Mouse (Mus musculus) heart, embryonic 11.5 days (tissue): ENCODE data around the gene Hoxa9. TPM values are rescaled to one million over a fixed set of nuclear protein-coding genes. Genes with fewer than 3 reads are reported as not detected.

ENCODE experiments used
- ATAC-seq: fragments of 200-750 bp; cut with Nextera tagmentation; replicated peaks from 2 replicates; pipeline ENCODE4 v1.8.0; 2017; ENCODE audit warnings: moderate library complexity; ENCODE audit not compliant: insufficient number of reproducible peaks, low FRiP score, low TSS enrichment
- H3K27ac ChIP-seq: fragments of 300-500 bp; sonication (generic); 2 replicates; pipeline ENCODE4 v1.5.1; 2014; ENCODE audit warnings: mild to moderate bottlenecking, low read depth, low read length
- H3K27me3 ChIP-seq: fragments of 300-500 bp; sonication (generic); 2 replicates; pipeline ENCODE4 v1.6.1; 2014; ENCODE audit warnings: mild to moderate bottlenecking, low read length, mixed read lengths; ENCODE audit not compliant: control insufficient read depth, insufficient read depth
- H3K36me3 ChIP-seq: fragments of 300-500 bp; sonication (generic); 2 replicates; pipeline ENCODE4 v1.6.1; 2014; ENCODE audit warnings: mild to moderate bottlenecking, low read length, moderate library complexity, mixed read lengths; ENCODE audit not compliant: control insufficient read depth, insufficient read depth
- H3K4me1 ChIP-seq: fragments of 300-500 bp; sonication (generic); 2 replicates; pipeline ENCODE4 v1.6.1; 2014; ENCODE audit warnings: low read length; ENCODE audit not compliant: control insufficient read depth, insufficient read depth
- H3K4me2 ChIP-seq: fragments of 300-500 bp; sonication (generic); 2 replicates; pipeline ENCODE4 v1.6.1; 2014; ENCODE audit warnings: mild to moderate bottlenecking, moderate library complexity
- H3K4me3 ChIP-seq: fragments of 300-500 bp; sonication (generic); 2 replicates; pipeline ENCODE4 v1.5.1; 2014; ENCODE audit warnings: low read depth, low read length
- H3K9ac ChIP-seq: fragments of 300-500 bp; sonication (generic); 2 replicates; pipeline ENCODE4 v1.6.1; 2014; ENCODE audit warnings: mild to moderate bottlenecking, low read depth, low read length, moderate library complexity
- H3K9me3 ChIP-seq: fragments of 300-500 bp; sonication (generic); replicated peaks from 2 replicates; pipeline ENCODE4 v1.6.1; 2016; ENCODE audit warnings: low read length; ENCODE audit not compliant: control insufficient read depth
- WGBS: fragments of 180-500 bp; shearing (Covaris S2); extraction: QIAGEN DNeasy Blood & Tissue Kit; methylation state at CpG from one replicate; pipeline ENCODE4 v1.1.7; 2014; ENCODE audit not compliant: insufficient replicate concordance; 5-methylcytosine and 5-hydroxymethylcytosine counted together
- polyA plus RNA-seq: library from polyadenylated mRNA; unstranded; fragments of >200 nt; fragmentation: Nextera tagmentation; extraction: Ambion mirVana; gene quantifications from 2 replicates; pipeline ENCODE4 v1.2.1, GENCODE M21; 2014

Hoxa9 gene
- polyA plus RNA-seq, 1 experiment from 2014 or later: 0.29 TPM

GRCm38 (mm10) chr6:52223939-52224760 lies 6.7 kb downstream of the Hoxa9 start:
- Histone ChIP-seq H3K4me3 (no peak overlapping the region), H3K4me2 (no peak overlapping the region), H3K9ac (no peak overlapping the region), H3K9me3 (no peaks in the 10 kb centered on the region), H3K27me3 (peaks cover 97% of the 10 kb centered on the region), H3K27ac (no peak overlapping the region), H3K4me1 (peaks cover 5% of the 10 kb centered on the region; the same call in 1 of the 2 replicates), H3K36me3 (no peaks in the 10 kb centered on the region)
- no peak for ATAC-seq
- WGBS: 3% methylated on average over 24 of the region's 24 CpGs

DNA sequence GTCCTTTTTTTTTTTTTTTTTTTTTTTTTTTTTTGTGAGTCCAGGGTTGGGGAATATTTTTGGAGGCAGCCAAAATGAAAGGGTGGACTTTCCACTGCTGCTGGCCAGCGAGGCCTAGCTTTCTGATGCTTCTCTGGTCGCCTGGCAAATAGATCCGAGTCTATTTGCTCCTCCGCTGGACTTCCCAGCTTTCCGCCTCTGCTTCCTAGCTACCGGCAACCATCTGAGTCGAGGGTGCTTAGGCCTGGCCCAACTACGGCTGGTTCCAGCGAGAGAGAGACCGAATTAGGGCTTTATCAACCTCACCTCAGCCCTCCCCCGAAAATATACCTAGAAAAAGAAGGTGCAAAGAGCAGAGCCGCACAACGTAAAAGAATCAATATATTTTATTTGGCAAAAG lies 8.2 kb downstream of the Hoxa9 start:
- H3K4me1 ChIP-seq: peaks cover 5% of the 10 kb centered on the region; the same call in 1 of the 2 replicates
- ATAC-seq: no peak
- H3K4me2 ChIP-seq: no peak overlapping the region
- H3K4me3 ChIP-seq: no peak overlapping the region
- H3K9me3 ChIP-seq: no peaks in the 10 kb centered on the region
- no peaks in the 10 kb centered on the region for H3K36me3 ChIP-seq
- peaks cover 100% of the 10 kb centered on the region for H3K27me3 ChIP-seq
- H3K9ac ChIP-seq: no peak overlapping the region
- 13% methylated on average over 13 of the region's 13 CpGs for WGBS
- H3K27ac ChIP-seq: no peak overlapping the region

DNA sequence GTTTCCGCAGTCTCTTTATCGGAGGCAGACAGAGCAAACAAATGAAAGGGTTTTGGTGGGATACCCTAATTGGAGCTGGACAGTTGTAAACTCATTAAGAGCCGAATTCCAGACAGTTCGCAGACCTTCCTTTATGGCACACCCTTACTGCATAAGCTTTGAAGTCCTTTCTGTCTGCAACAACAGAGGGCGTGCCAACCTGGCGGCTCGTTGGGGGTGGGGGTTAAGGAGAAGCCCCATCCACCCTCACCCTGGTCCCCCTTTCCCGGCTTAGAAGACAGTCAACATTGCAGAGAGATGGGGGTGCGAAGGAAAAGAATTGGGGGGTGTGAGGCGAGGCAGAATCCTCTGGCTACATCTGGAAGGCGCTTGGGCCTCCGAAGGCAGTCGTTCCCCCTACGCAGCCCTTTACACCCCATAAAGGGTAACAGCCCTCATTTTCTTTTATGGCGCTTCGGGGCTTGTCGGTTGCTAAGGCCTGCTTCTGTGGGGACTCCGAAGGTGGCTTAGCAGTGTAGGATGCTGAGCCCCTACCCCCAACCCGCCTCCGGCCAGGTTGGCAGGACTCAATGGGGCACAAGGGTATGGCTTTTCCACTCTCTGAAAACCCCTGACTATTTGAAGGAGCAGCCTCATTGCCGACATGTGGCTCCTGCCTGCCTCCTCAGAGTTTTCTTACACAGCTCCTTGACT lies 8.8 kb downstream of the Hoxa9 start:
- H3K9me3 ChIP-seq: no peaks in the 10 kb centered on the region
- H3K27me3 ChIP-seq: peaks cover 100% of the 10 kb centered on the region
- no peak overlapping the region for H3K9ac ChIP-seq
- H3K36me3 ChIP-seq: no peaks in the 10 kb centered on the region
- peak overlapping the region; percentile 57 for H3K4me3 ChIP-seq
- WGBS: 8% methylated on average over 21 of the region's 21 CpGs
- peaks cover 5% of the 10 kb centered on the region; the same call in 1 of the 2 replicates for H3K4me1 ChIP-seq
- H3K27ac ChIP-seq: no peak overlapping the region
- H3K4me2 ChIP-seq: peak overlapping the region; percentile 89
- ATAC-seq: no peak

DNA sequence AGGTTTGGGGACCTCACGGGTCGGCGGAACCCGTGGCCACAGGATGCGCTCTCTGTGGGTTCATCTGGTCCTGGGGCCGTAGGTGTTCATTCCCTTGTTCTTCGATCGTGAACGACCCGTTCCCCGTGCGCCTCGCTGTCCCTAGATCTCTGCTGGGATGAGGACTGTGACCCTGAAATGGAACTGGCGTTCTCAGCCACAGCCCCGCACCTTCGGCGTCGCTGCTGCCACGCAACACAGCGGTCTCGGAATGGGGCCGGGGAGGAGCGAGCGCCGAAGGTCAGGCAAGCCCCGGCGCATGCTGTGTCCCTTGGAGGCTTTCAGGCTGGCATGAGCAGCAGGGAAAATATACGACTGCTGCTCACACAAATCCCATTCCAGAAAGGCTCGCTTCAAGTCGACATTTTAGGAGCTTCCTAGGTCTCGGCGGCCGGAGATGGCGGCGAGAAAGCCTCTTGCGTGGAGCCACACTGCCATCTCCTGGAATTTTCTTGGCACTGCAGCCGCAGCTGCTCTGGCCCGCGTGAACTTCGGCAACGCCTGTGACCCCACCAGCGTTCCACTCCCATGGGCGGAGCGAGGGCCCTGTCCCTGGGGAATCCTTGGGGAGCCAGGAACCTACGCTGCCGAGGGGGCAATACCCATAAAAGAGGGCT lies 9.4 kb downstream of the Hoxa9 start, which contains the start of gene Hoxa7:
TSS of gene Hoxa7 (minus strand) at position 518 of the 656 bp plus-strand sequence.
- H3K4me1 ChIP-seq: peaks cover 9% of the 10 kb centered on the region; the same call in 1 of the 2 replicates
- peak within 1 kb of the TSS; percentile 89 for H3K4me2 ChIP-seq
- 0 out of 2 replicates have a peak, but pooled peaks have one; percentile 7 for ATAC-seq
- H3K36me3 ChIP-seq: no peaks in the 10 kb centered on the region
- H3K9me3 ChIP-seq: no peaks in the 10 kb centered on the region
- H3K27ac ChIP-seq: no peak within 1 kb of the TSS
- 2% methylated on average over 46 of the region's 46 CpGs for WGBS
- peaks cover 100% of the 10 kb centered on the region for H3K27me3 ChIP-seq
- H3K4me3 ChIP-seq: peak within 1 kb of the TSS; percentile 57
- no peak within 1 kb of the TSS for H3K9ac ChIP-seq

GRCm38 (mm10) chr6:52220865-52221310 lies 10.0 kb downstream of the Hoxa9 start:
- H3K4me3 ChIP-seq: peak overlapping the region; percentile 57
- ATAC-seq: no peak
- no peak overlapping the region for H3K27ac ChIP-seq
- no peaks in the 10 kb centered on the region for H3K9me3 ChIP-seq
- 6% methylated on average over 12 of the region's 12 CpGs for WGBS
- peaks cover 100% of the 10 kb centered on the region for H3K27me3 ChIP-seq
- H3K4me2 ChIP-seq: peak overlapping the region; percentile 89
- no peak overlapping the region for H3K9ac ChIP-seq
- no peaks in the 10 kb centered on the region for H3K36me3 ChIP-seq
- H3K4me1 ChIP-seq: peaks cover 7% of the 10 kb centered on the region; the same call in 1 of the 2 replicates

GRCm38 (mm10) chr6:52220003-52220864 lies 10.7 kb downstream of the Hoxa9 start:
- Histone ChIP-seq H3K4me1 (0 out of 2 replicates have a peak, but pooled peaks cover 4% of the 10 kb centered on the region), H3K27me3 (peaks cover 100% of the 10 kb centered on the region), H3K4me2 (no peak overlapping the region), H3K9me3 (no peaks in the 10 kb centered on the region), H3K36me3 (no peaks in the 10 kb centered on the region), H3K4me3 (no peak overlapping the region), H3K27ac (no peak overlapping the region), H3K9ac (no peak overlapping the region)
- ATAC-seq: no peak
- WGBS: 14% methylated on average over 32 of the region's 32 CpGs

DNA sequence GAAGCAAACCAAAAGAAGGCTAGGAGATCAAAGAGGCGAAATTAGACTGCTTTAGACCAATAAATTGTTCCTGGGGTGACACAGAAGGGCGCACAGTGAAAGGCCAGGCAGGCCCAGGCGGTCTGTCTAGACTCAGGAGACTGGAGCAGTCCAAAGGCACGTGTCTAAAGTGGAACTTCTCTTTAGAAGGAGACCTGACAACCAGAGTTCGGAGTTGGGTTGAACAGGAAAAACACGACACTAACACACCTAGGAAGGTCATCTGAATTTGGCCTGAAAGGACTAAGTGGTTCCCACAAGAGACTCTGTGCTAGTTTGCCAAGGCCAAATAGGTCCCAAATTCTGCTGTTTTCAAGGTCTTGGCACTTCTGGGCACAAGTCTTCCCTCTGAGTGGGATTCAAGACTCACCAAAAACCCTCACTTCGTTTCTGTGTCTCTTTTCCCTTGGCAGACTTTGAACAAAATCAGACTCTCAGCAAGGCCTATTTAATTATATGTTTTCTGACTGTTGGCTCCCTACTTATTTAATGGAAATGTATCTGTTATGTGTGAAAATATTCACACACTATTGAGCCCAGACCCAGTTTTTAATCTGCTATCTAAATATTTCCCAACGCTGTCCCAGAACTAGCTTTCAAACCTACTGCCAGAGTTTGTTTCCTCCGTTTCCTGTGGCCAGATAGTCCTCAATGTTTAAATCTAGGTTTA lies 11.5 kb downstream of the Hoxa9 start:
- no peak for ATAC-seq
- Histone ChIP-seq H3K9me3 (no peaks in the 10 kb centered on the region), H3K4me1 (0 out of 2 replicates have a peak, but pooled peaks cover 4% of the 10 kb centered on the region), H3K4me2 (no peak overlapping the region), H3K36me3 (no peaks in the 10 kb centered on the region), H3K9ac (no peak overlapping the region), H3K27me3 (peaks cover 100% of the 10 kb centered on the region), H3K4me3 (no peak overlapping the region), H3K27ac (no peak overlapping the region)
- WGBS: 24% methylated on average over 9 of the region's 9 CpGs
